Mouse (Mus musculus): ENCODE results near the gene Krt222.

The Krt222 gene

DNA sequence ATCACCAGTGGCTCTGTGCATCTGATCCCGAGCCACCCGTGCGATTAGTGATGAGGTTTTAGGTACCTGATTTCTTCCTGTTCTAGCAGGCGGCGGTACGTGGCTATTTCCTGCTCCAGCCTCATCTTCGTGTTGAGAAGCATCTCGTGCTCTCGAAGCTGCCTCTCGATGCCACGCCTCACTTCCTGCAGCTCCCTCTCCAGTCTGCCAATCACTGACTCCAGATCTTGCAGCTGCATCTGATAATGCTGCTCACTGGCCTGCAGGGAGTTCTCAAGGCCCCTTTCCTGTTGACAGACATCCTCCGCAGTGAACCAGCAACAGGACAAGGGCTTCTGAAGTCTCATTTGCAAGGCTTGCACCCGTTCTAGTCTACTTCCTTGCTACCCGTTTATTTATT, 5.4 kb downstream of the Krt222 start:
- peak; percentile 20 for DNase-seq (ENCODE audit: low read depth, low spot score)

DNA sequence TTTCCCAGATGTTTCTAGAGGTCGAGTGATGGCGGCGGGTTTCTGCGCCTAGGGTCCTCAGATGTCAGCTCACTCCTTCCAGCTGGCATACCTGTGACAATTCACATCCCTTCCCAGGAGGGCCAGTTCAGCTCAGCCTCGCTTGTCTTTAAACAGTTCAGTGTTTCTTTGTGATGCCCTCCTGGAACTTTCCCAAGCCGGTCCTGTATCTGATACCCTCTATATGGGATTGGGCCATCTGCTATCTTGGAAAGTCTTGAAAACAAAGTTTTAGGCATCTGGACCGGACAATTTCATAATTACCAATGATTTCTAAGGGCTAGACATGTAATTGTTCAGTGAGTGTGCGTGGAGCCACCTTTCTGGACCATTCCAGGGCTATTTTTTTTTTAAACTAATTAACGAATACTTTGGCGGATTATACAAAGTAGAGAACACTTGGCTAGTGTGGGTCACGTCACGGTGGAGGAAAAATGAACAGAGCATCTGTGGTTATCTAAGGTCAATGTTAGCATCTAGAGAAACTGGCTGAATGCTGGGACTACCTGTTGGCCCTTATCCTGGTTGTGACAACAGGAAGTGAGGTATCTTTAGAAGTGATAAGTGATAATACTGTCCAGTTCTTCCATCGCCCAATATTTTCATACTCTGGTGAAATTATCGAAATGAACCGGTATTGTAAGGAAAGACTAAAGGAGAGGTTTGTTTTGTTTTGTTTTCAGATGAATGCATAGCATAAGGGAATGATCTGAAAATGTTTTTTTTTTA, 12.7 kb downstream of the Krt222 start:
- no peak for DNase-seq (ENCODE audit: low read depth, low spot score)

DNA sequence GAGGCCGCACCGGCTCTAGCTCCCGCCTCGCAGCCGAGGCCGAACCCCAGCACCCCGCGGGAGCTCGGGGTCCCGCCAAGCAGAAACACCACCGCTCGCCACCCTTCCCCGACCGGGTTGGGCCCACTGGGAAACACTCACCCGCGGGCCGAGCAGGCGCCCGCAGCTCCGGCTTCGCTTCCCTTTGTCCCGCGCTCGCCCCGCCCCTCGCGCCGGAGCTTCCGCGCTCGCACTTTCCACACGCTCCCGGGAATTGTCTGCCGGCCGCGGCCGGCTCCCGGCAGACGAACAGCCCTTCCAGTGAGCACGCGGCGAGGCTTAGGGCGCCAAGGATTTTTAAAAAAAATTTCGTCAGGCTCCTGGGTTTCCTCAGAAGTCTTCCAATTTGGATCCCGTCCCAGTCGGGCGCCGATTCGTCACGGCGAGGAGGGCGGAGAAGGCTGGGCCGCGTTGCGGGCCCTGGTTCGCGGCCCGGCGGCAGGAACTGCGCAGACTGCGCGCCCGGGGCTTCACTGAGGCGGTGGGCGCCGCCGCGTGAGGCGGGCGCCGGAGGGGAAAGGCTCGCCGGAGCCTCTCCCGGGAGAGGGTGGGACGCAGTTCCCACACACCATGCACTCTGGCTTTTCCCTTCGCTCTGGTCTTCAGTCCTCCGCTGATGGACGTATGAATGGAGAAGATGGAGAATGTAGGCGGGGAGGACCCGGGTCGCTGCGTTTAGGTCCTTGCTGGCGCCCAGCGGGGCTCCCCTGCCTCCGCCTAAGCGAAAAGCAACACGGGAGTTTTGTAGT, 13.4 kb downstream of the Krt222 start, which contains the start of gene Smarce1:
TSS of gene Smarce1 (minus strand) at position 757 of the 788 bp plus-strand sequence.
- DNase-seq (ENCODE audit: low read depth, low spot score) = peak; percentile 50

DNA sequence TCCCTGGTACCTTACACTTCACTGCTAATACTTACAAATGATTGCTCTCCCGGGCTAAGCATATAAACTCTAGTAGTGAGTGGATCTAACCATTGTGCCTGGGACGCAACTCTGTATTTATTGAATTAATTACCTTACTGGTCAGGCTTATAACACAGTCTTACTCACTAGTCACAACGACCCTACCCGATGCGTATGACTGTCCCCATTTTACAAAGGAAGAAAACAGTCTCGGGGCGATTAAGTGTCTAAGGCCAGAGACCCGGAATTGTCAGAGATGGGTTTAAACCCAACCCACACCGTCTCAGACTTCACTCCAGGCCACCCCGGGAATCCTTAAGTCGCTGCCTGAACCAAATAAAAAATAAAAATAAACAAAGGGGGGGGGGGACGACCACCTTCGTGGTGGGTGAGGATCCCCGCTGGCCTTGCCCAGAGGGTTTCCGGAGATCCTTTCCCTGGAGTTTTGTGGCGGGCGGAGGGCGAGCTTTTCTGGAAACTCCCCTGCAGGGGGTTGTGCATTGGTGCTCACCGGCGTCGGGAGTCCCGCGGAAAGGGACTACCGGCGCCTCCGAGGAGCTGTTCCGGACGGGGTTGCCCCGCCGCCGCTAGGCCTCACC, 14.1 kb downstream of the Krt222 start:
- DNase-seq (ENCODE audit: low read depth, low spot score) = no peak

DNA sequence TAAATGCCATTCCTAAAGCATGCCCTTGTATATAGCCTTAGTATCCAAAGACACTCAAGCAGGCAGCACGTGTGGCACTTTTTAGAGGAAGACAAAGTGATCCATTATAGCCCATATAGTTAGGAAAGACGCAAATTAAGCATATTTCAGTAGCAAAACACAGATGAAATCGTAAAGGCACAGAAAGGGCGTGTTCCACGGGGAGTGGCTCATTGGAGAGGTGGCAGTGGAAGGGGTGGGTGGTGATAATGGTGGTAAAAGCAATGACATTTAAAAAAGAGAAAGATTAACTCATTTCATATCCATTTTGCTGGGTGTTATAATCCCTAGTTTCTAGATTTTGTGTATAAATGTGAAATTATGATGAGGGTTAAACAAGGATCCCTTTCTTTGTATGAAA, 17.6 kb downstream of the Krt222 start:
- no peak for DNase-seq (ENCODE audit: low read depth, low spot score)

DNA sequence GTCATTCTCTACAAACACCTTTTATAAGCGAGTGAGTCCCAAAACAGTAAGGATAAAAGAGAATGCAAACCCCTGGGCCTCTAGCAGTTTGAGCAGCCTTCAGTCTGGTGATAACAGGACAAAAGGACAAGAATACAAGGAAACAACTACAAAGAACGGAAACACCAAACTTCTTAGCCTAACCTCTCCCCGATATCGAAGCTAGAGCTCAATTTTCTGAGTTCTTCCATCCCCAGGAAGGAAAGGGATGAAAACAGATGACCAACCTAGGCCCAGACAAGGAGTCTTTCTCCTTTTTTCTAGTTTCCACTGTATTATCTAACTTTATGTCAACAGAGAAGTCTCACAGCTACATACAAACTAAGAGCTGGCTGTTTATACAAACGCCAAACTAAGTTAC, 20.6 kb downstream of the Krt222 start:
- DNase-seq (ENCODE audit: low read depth, low spot score) = no peak

DNA sequence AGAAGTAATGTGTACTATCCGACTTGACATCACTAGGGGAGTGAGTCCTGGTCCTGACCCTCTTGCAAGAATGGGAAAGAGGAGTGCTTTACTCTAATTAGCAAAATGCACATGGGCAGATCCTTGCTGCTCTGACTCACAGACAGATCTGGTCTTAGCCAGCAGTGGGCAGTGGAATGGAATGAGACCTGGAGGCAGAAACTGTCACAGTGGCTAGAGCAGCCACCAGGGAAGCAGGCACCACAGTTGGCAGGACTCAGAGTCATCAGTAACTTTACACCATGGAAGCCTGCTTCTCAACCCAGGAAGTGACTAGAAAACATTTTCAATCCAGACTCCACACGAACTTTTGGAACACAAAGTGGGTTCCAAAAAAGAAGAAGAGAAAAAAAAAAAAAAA, 22.1 kb downstream of the Krt222 start:
- DNase-seq (ENCODE audit: low read depth, low spot score) = peak; percentile 46

DNA sequence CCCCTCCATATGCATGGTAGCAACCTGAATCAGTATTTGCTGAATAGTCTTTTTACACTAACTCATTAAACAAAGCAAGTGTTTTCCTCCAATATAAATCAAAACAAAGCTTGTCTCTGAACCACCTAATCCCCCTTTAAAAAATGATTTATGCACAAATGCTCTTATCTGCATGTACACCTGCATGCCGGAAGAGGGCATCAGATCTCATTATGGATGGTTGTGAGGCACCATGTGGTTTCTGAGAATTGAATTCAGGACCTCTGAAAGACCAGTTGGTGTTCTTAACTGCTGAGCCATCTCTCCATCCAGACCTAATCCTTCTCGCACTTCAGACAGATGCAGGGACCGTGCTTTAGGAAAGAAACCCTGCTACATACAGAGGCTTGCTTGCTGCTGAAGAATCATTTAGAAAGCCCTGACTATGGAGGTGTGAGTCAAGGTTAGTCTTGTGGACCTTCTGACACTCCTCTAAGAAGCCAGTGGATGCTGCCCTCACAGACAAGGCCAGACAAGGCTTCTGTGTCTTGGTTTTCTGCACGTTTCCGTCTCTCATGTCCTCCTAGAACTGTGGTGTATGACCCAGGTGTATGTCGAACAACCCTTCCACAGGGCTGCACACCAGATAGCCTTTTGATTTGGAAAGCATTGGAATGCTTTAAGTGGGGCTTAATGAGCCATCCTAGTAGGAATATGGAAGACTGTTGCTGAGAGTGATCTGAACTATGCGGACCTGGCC, 26.5 kb downstream of the Krt222 start:
- DNase-seq (ENCODE audit: low read depth, low spot score) = no peak

DNA sequence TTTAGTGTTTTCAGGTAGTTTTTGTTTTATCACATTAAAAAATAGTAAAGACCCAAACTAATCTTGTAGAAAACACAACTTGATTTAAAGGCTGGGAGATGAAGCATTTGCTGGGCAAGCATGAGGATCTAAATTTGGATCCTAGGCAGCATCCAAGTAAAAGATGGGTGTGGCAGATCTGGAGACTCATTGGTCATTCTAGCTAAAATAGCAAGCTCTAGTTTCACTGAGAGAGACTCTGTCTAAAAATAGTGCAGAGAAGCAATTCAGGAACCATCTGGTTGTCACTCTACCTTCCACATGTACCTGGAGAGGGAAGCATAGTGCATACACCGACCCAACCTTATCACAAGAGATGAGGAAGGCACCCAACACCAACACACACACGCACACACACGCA, 27.7 kb downstream of the Krt222 start:
- peak; percentile 72 for DNase-seq (ENCODE audit: low read depth, low spot score)

DNA sequence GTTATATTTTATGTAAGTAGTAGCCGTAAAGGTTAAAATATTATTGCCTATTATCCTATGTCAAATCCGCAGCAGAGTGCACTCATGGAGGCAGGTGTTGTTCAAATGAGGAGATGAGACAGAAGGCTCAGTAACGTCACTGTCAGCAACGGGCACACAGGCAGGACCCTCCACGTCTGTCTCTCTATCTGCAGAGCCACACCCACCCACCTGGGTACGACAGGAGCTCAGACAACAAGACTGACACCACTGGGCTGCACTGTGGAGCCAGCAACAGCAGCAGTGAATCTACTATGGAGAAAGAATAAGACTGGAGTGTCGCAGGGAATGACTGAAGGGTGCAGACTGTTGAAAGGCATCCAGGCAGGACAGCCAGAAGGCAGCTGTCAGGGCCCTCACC, 31.2 kb downstream of the Krt222 start:
- DNase-seq (ENCODE audit: low read depth, low spot score) = no peak

DNA sequence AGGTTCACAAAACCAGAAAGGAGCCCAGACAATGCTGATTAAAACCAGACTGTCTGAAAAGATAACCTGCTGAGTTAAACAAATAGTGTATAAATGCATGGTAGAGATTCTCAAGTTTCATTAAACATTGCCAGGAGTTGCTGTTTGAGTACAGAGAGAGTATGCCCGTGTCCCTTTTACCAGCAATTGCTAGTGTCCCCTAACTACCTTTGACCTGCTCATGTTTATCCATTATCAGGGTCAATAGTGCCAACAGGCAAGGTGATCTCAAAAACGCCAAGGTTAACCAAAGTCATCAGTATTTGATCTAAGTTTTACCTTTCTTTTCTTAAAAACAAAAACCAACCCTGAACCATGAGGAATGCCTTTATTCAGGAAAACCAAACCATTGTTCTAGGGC, 31.9 kb downstream of the Krt222 start:
- no peak for DNase-seq (ENCODE audit: low read depth, low spot score)

DNA sequence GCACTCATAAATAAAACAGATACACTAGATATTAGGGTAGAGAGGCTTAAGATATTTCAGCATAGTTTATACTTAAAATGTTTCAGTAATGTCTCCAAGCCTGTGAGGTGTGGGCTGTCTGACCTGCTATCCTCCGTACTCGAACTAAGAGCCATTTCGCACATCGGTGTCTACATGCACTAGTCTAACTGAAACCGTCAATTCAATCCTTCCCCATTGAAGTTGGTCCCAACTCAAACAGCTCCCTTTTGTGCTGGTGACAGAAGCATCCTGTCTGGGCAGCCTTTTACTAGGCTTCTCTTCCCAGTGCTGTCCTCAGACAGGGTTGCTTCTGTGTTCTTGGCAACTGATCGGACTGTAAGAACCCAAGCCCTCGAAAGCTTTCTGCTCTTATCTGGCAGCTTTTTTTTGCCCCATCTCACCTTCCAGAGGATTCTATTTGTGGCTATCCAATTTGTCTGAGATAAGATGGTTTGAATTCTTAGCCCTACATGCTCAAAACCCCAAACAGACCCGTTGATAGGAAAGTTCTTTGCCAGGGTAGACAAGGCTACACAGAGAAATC, 35.7 kb downstream of the Krt222 start:
- DNase-seq (ENCODE audit: low read depth, low spot score) = no peak

DNA sequence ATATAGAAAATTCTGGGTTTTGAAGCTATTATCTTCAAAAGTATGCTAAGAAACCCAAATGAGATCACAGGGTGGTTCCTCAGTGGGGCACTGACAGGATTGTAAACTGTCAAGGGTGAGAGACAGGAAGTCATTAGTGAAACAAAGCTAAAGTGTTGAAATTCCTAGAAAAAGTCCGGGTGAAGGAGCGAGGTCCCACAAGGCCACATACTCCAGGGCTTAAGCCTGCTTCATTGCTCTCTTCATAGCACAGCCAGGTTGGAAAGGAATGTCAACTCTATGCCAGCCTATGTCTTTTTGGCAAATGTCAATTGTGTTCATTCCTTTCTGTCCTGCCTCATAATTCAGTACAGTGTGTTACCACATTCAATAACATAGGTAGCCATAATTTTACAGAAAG, 36.4 kb downstream of the Krt222 start:
- DNase-seq (ENCODE audit: low read depth, low spot score) = no peak

DNA sequence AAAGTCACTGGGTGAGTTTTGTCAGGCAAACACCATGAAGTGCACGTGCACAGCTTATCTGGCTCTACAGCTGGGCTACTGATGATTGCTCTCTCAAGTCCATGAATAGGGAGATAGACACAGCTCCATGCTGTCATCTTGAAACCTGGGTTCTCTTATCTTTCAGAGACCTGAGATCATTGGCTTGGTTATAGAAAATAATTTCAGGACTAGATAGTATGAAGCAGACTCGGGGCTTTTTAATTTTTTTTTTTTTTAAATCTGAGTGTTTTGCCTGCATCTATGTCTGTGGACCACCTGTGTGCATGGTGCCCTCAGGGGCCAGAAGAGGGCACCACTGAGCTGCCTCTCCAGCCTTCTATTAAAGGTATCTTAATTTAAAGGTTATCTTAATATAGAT, 36.9 kb downstream of the Krt222 start:
- DNase-seq (ENCODE audit: low read depth, low spot score) = no peak

DNA sequence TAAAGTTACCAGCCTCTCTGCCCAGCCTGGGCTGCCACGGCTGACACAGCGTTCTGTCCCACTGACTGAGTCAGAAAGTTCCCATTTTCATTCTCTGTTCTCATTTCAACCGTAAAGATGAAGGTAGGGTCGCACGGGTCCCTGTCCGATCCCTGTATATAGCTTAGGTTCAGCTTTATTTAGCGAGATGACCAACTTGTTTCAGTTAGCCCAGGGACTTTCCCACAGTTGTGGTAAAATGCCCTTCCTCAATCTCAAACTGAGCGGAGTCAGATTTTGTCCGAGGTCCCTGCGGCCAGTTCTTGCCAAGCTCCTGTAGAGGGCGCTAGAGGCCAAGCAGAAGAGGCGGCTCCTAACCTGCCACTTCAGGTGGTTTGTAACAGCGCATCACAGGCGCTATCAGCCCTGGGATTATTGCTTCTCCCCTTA, 54.7 kb downstream of the Krt222 start:
- peak; percentile 48 for DNase-seq (ENCODE audit: low read depth, low spot score)

DNA sequence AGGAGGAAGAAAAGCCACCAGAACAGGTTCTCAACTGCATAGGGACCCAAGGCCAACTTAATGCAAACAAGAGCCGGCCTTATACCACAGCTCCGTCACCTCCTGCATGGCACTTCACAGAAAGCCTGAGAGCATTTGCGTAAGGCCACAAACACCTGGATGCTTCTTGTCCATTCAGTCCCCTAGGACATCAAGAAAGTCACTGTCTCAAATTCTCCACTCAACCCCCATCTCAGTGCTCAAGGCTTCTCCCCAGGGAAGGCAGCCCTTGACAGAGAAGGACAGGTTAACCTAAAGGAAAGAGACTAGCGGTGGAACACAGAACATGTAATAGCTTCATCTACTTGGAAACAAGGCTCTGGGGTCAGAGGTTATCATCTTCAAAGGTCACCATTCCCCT, 56.5 kb downstream of the Krt222 start:
- DNase-seq (ENCODE audit: low read depth, low spot score) = no peak

DNA sequence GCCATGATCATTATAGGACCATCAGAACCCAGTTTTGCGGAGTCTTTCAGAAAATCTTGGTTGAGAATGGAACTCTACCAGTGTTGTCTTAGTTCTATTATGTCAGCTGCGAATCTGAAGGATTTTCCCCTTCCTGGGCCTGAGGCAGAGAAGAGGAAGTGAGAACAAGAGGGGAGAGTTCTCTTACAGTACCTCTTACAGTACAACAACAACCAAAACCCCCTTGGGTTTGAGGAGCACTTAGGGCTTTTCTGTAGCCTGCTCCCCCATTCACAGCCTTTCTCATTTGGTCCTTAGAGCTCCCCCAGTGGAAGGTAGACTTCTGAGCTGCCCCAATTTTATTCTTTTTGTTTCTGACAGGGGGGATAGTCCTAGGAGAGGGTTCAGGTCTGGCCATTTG, 57.0 kb downstream of the Krt222 start:
- DNase-seq (ENCODE audit: low read depth, low spot score) = no peak
